29 mouse cellular contexts compared by ENCODE assay signal in the genomic region with DNA sequence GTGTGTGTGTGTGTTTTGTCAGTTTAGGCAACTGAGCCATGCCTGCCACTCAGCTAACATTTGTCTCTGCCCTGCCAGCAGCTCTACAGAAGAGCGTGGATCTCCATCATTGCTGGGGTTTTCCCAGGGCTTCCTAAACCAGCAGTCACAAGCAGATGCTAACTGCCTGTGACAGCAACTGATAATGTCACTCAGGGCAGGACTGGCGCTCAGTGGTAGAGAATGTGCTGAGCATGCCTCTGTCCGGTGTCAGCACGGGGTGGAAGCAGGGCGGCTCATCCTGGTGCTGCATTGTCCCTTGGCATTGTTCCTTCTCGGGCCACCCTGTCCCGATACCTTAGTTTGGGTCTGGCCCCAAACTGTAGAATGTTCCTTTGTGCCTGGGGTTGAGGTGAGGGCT. TPM values are rescaled to one million over a fixed set of nuclear protein-coding genes. Genes with fewer than 3 reads are reported as not detected.
DNase-seq lines count a peak whose midpoint lies in the region; ATAC-seq and TF ChIP-seq lines count a peak whose summit lies in the region.
"Had no signal": no experiment of that assay in that cellular context is flagged by ENCODE, and none has a peak within 500 bp of the region (broad histone marks: within the 10 kb centered on the region; RNA-seq: fewer than 3 reads in every experiment).

No protein-coding gene starts in this region.

- intact Hi-C loops in left cerebral cortex, postnatal 4 days (cut with DNase I): no loop called here

- peaks cover under 1% of the 10 kb centered on the region for H3K9me3 ChIP-seq in CH12.LX (replicated peaks; ENCODE audit: low read length)
- no peaks in the 10 kb centered on the region for H3K9me3 ChIP-seq in liver, embryonic 15.5 days (replicated peaks)
- H3K9me3 ChIP-seq: G1E; heart, embryonic 13.5 days; hindbrain, embryonic 15.5 days; kidney, embryonic 15.5 days; limb, embryonic 10.5 days; limb, embryonic 15.5 days; lung, embryonic 15.5 days; midbrain, embryonic 12.5 days had no signal

- H3K4me2 ChIP-seq in CH12.LX (ENCODE audit: insufficient read depth, low read depth, poor library complexity, severe bottlenecking): peak overlapping the region; percentile 29; the same call in 1 of the 2 replicates
- peak overlapping the region; percentile 16; the same call in 1 of the 2 replicates for H3K4me2 ChIP-seq in liver, embryonic 15.5 days
- H3K4me2 ChIP-seq: embryonic facial prominence, embryonic 13.5 days; heart, embryonic 13.5 days; hindbrain, embryonic 15.5 days; kidney, embryonic 15.5 days; limb, embryonic 15.5 days; lung, embryonic 15.5 days; midbrain, embryonic 12.5 days had no signal

- H3K79me2 ChIP-seq in CH12.LX (replicated peaks; ENCODE audit: control insufficient read depth, extremely low read depth, insufficient read depth, poor library complexity, severe bottlenecking): no peaks in the 10 kb centered on the region

- in situ Hi-C loops in CH12.LX (cut with MboI; ENCODE audit: low pct_ligation_motif_present, low pct_unique_long_range_greater_than_20kb, low sequenced_read_pairs): no loop called here

- H3K27ac ChIP-seq in CH12.LX (ENCODE audit: insufficient read depth, low read depth): no peak overlapping the region
- H3K27ac ChIP-seq in liver, embryonic 15.5 days (replicated peaks): peak overlapping the region; percentile 74
- H3K27ac ChIP-seq: embryonic facial prominence, embryonic 13.5 days; gastrocnemius, adult 2 months; heart, adult 2 months; heart, embryonic 13.5 days; hindbrain, embryonic 10.5 days; hindbrain, embryonic 15.5 days; kidney, embryonic 15.5 days; limb, embryonic 10.5 days; limb, embryonic 15.5 days; lung, embryonic 15.5 days; midbrain, embryonic 12.5 days had no signal

- no peak for TF ChIP-seq POLR2A in CH12.LX (IDR thresholded peaks at IDR 0.05; ENCODE audit: low read depth, low read length)

- no peaks in the 10 kb centered on the region for H3K36me3 ChIP-seq in CH12.LX (replicated peaks in 1 of 2; ENCODE audit: control insufficient read depth in 1 of 2, insufficient read depth in 1 of 2, low read length in 1 of 2)
- no peaks in the 10 kb centered on the region for H3K36me3 ChIP-seq in liver, embryonic 15.5 days (replicated peaks)
- H3K36me3 ChIP-seq: embryonic facial prominence, embryonic 13.5 days; G1E; heart, embryonic 13.5 days; hindbrain, embryonic 10.5 days; hindbrain, embryonic 15.5 days; kidney, embryonic 15.5 days; limb, embryonic 10.5 days; limb, embryonic 15.5 days; lung, embryonic 15.5 days; midbrain, embryonic 12.5 days had no signal

- no peak for TF ChIP-seq RAD21 in CH12.LX (IDR thresholded peaks at IDR 0.05; ENCODE audit: low read depth, low read length)

- DNase-seq in CH12.LX (ENCODE audit: extremely low read depth) (peak; percentile 48), ES-CJ7 (ENCODE audit: low read depth, low spot score) (peak; percentile 8), liver (peak; percentile 64)
- DNase-seq in kidney, adult 11 months: no peak
- DNase-seq in neural tube, embryonic 10.5 days (ENCODE audit: extremely low spot score, low spot score): no peak
- DNase-seq in left cerebral cortex, postnatal 4 days: no peak
- no peak for DNase-seq in T-cell, adult 2 months (ENCODE audit: low spot score)
- DNase-seq: B cell, adult 2 months; cerebellum, adult 11-12 months; cerebellum, postnatal 10 days; gastrocnemius, adult 2 months; gastrocnemius, postnatal 36 days; heart, adult 2 months; heart, postnatal 10 days; kidney, adult 18-20 months; kidney, postnatal 25 days had no signal

- no peaks in the 10 kb centered on the region for H3K27me3 ChIP-seq in CH12.LX (replicated peaks)
- no peaks in the 10 kb centered on the region for H3K27me3 ChIP-seq in liver, embryonic 15.5 days
- H3K27me3 ChIP-seq: embryonic facial prominence, embryonic 13.5 days; hindbrain, embryonic 15.5 days; limb, embryonic 15.5 days; lung, embryonic 15.5 days had no signal

- no peak for TF ChIP-seq CTCF in CH12.LX (conservative IDR thresholded peaks at IDR 0.05 in 1 of 2, IDR thresholded peaks at IDR 0.05 in 1 of 2; ENCODE audit: low read depth in 2 of 2, low read length in 2 of 2)

- dilution Hi-C loops in CH12.LX (cut with MboI; ENCODE audit: extremely low pct_ligation_motif_present, extremely low pct_unique_long_range_greater_than_20kb, low sequenced_read_pairs): no loop called here

- H3K9ac ChIP-seq in CH12.LX (ENCODE audit: insufficient read depth, low read depth): no peak overlapping the region
- no peak overlapping the region for H3K9ac ChIP-seq in liver, embryonic 15.5 days
- H3K9ac ChIP-seq: embryonic facial prominence, embryonic 13.5 days; heart, embryonic 13.5 days; hindbrain, embryonic 15.5 days; kidney, embryonic 15.5 days; limb, embryonic 15.5 days; lung, embryonic 15.5 days; midbrain, embryonic 12.5 days had no signal

- no peak for TF ChIP-seq EP300 in CH12.LX (IDR thresholded peaks at IDR 0.05; ENCODE audit: low read length)

- peaks cover 15 to 29% of the 10 kb centered on the region in 2 experiments for H3K4me1 ChIP-seq in CH12.LX (ENCODE audit: control insufficient read depth in 1 of 2, insufficient read depth in 2 of 2)
- H3K4me1 ChIP-seq in liver, embryonic 15.5 days (replicated peaks): peaks cover 60% of the 10 kb centered on the region
- H3K4me1 ChIP-seq: embryonic facial prominence, embryonic 13.5 days; midbrain, embryonic 12.5 days had no signal

- no peak overlapping the region for H3K4me3 ChIP-seq in CH12.LX (replicated peaks in 1 of 3; ENCODE audit: low read depth in 2 of 3, low read length in 2 of 3, poor library complexity in 1 of 3)
- H3K4me3 ChIP-seq in liver, embryonic 15.5 days (replicated peaks): no peak overlapping the region
- H3K4me3 ChIP-seq: embryonic facial prominence, embryonic 13.5 days; gastrocnemius, adult 2 months; heart, adult 2 months; heart, embryonic 13.5 days; hindbrain, embryonic 10.5 days; hindbrain, embryonic 15.5 days; kidney, embryonic 15.5 days; limb, embryonic 10.5 days; limb, embryonic 15.5 days; lung, embryonic 15.5 days; midbrain, embryonic 12.5 days had no signal

- peak; percentile 20; the same call in 1 of the 2 replicates for ATAC-seq in liver, embryonic 15.5 days (ENCODE audit: insufficient read depth)
- ATAC-seq: forebrain, embryonic 14.5 days; inflammation-experienced regulatory T-cells, adult 6 months had no signal

- 44% methylated on average over 7 of the region's 7 CpGs for WGBS in liver, embryonic 15.5 days (ENCODE audit: insufficient replicate concordance)

TF ChIP-seq in CH12.LX, 34 proteins besides CTCF, POLR2A, EP300 and RAD21:
- TF ChIP-seq GABPA (IDR thresholded peaks at IDR 0.05; ENCODE audit: insufficient replicate concordance, low read depth, low read length) (no peak), MXI1 (IDR thresholded peaks at IDR 0.05; ENCODE audit: low read depth, low read length) (0 out of 2 replicates have a peak, but pooled peaks have one; percentile 31), SIN3A (IDR thresholded peaks at IDR 0.05; ENCODE audit: low read length) (peak; percentile 49; the same call in 1 of the 2 replicates), NRF1 (IDR thresholded peaks at IDR 0.05; ENCODE audit: low read depth, low read length) (0 out of 2 replicates have a peak, but pooled peaks have one; percentile 24), USF2 (conservative IDR thresholded peaks at IDR 0.05; ENCODE audit: low read depth, low read length) (no peak), BHLHE40 (IDR thresholded peaks at IDR 0.05; ENCODE audit: low read depth, low read length) (peak; percentile 57), MEF2A (IDR thresholded peaks at IDR 0.05; ENCODE audit: borderline replicate concordance, low read depth, low read length) (peak; percentile 20; the same call in 1 of the 2 replicates)

RNA-seq across cellular contexts. Expression of gene Dnajb1, which starts 15.6 kb away (rescaled TPM):
- total RNA-seq in CH12.LX (2012; rRNA removed): 24.9 and 32.0 TPM in 2 replicates
- total RNA-seq in CH12.LX (2014; rRNA removed): 29.5 and 30.7 TPM in 2 replicates
- 30.5 and 30.9 TPM in 2 replicates for polyA plus RNA-seq in CH12.LX (2012; ENCODE audit: insufficient read length, low read depth)
- 52.7 and 56.0 TPM in 2 replicates for polyA plus RNA-seq in liver, embryonic 15.5 days (2015; fragmentation: Nextera tagmentation; extraction: Ambion mirVana)
- total RNA-seq in left cerebral cortex, postnatal 4 days (2021): 10 to 100 TPM; 35.3 to 35.9 TPM

RNA-seq across cellular contexts. Expression of gene Tecr, which starts 15.8 kb away (rescaled TPM):
- total RNA-seq in CH12.LX (2012; rRNA removed) (130 and 171 TPM in 2 replicates), CH12.LX (2014; rRNA removed) (95.9 and 111 TPM in 2 replicates)
- polyA plus RNA-seq in CH12.LX (2012; ENCODE audit: insufficient read length, low read depth): 199 and 209 TPM in 2 replicates
- polyA plus RNA-seq in liver, embryonic 15.5 days (2015; fragmentation: Nextera tagmentation; extraction: Ambion mirVana): 329 and 344 TPM in 2 replicates
- total RNA-seq in left cerebral cortex, postnatal 4 days (2021): 100 to 1,000 TPM; 610 to 661 TPM

RNA-seq across cellular contexts. Expression of gene Gipc1, which starts 28.9 kb away (rescaled TPM):
- total RNA-seq in CH12.LX (2012; rRNA removed) (21.2 and 25.8 TPM in 2 replicates), CH12.LX (2014; rRNA removed) (21.0 and 24.4 TPM in 2 replicates)
- 22.6 and 24.2 TPM in 2 replicates for polyA plus RNA-seq in CH12.LX (2012; ENCODE audit: insufficient read length, low read depth)
- polyA plus RNA-seq in liver, embryonic 15.5 days (2015; fragmentation: Nextera tagmentation; extraction: Ambion mirVana): 49.8 and 50.8 TPM in 2 replicates
- total RNA-seq in left cerebral cortex, postnatal 4 days (2021): 10 to 100 TPM; 74.7 to 77.4 TPM

RNA-seq across cellular contexts. Expression of gene Ptger1, which starts 42.9 kb away (rescaled TPM):
- total RNA-seq in CH12.LX (2012; rRNA removed) (3.3 and 4.0 TPM in 2 replicates), CH12.LX (2014; rRNA removed) (not detected in 2 replicates)
- polyA plus RNA-seq in CH12.LX (2012; ENCODE audit: insufficient read length, low read depth): 2.6 and 7.6 TPM in 2 replicates
- polyA plus RNA-seq in liver, embryonic 15.5 days (2015; fragmentation: Nextera tagmentation; extraction: Ambion mirVana): 0.36 and 0.48 TPM in 2 replicates
- total RNA-seq in left cerebral cortex, postnatal 4 days (2021): 1 to 10 TPM in 1 of 2 experiments, under 1 TPM in 1; 0.95 to 1.1 TPM

RNA-seq across cellular contexts. Expression of gene Ndufb7, which starts 57.1 kb away (rescaled TPM):
- total RNA-seq in CH12.LX (2012; rRNA removed): 316 and 331 TPM in 2 replicates
- 213 and 223 TPM in 2 replicates for total RNA-seq in CH12.LX (2014; rRNA removed)
- polyA plus RNA-seq in CH12.LX (2012; ENCODE audit: insufficient read length, low read depth): 144 and 202 TPM in 2 replicates
- polyA plus RNA-seq in liver, embryonic 15.5 days (2015; fragmentation: Nextera tagmentation; extraction: Ambion mirVana): 231 and 237 TPM in 2 replicates
- total RNA-seq in left cerebral cortex, postnatal 4 days (2021): 100 to 1,000 TPM; 120 to 136 TPM

Comparison
In these comparisons a context has a peak if more than half of its experiments do, and no peak if none do; other contexts are left out.
1. DNase-seq: peak in CH12.LX (single experiment), ES-CJ7 (single experiment) and liver (single experiment); none in kidney, adult 11 months (single experiment), neural tube, embryonic 10.5 days (single experiment), left cerebral cortex, postnatal 4 days (single experiment) and T-cell, adult 2 months (single experiment).